Mouse (Mus musculus) forebrain, embryonic 16.5 days (tissue): ENCODE measurements around the gene Olfr1329. TPM values are rescaled to one million over a fixed set of nuclear protein-coding genes. Genes with fewer than 3 reads are reported as not detected.

Experiments
- polyA plus RNA-seq: library from polyadenylated mRNA; unstranded; fragments of >200 nt; fragmentation: Nextera tagmentation; extraction: Ambion mirVana; gene quantifications from 2 replicates; pipeline ENCODE4 v1.2.1, GENCODE M21; 2015

Olfr1329 gene
- polyA plus RNA-seq, 1 experiment from 2014 or later = not detected

Other genes starting within 250 kb of the Olfr1329 start
- gene Olfr1342, start 224.7 kb downstream of the Olfr1329 start, polyA plus RNA-seq = not detected in 2 replicates
- gene Olfr1341, start 213.9 kb downstream of the Olfr1329 start, polyA plus RNA-seq = not detected in 2 replicates
- gene Olfr1340, start 197.3 kb downstream of the Olfr1329 start, polyA plus RNA-seq = not detected in 2 replicates
- not detected in 2 replicates for gene Olfr1339, start 185.3 kb downstream of the Olfr1329 start, polyA plus RNA-seq
- not detected in 2 replicates for gene Olfr1338, start 158.7 kb downstream of the Olfr1329 start, polyA plus RNA-seq
- gene Olfr1337, start 134.9 kb downstream of the Olfr1329 start, polyA plus RNA-seq = not detected in 2 replicates
- gene Olfr1335, start 107.5 kb downstream of the Olfr1329 start, polyA plus RNA-seq = not detected in 2 replicates
- not detected in 2 replicates for gene Olfr1333, start 81.2 kb downstream of the Olfr1329 start, polyA plus RNA-seq
- gene Olfr1331, start 52.8 kb downstream of the Olfr1329 start, polyA plus RNA-seq = not detected in 2 replicates
- gene Olfr1330, start 28.9 kb downstream of the Olfr1329 start, polyA plus RNA-seq = not detected in 2 replicates
- not detected in 2 replicates for gene Olfr1328, start 21.1 kb upstream of the Olfr1329 start, polyA plus RNA-seq
- gene Lao1, start 44.1 kb upstream of the Olfr1329 start, polyA plus RNA-seq = 0.16 and 0.28 TPM in 2 replicates
- gene Slc2a1, start 191.2 kb upstream of the Olfr1329 start, polyA plus RNA-seq = 88.3 and 103 TPM in 2 replicates